Mouse (Mus musculus): Measurements from ENCODE around the gene Gmeb1. TPM values are rescaled to one million over a fixed set of nuclear protein-coding genes. Genes with fewer than 3 reads are reported as not detected.

Gmeb1 gene
- polyA plus RNA-seq, 2 experiments = 8.1 to 9.9 TPM

DNA sequence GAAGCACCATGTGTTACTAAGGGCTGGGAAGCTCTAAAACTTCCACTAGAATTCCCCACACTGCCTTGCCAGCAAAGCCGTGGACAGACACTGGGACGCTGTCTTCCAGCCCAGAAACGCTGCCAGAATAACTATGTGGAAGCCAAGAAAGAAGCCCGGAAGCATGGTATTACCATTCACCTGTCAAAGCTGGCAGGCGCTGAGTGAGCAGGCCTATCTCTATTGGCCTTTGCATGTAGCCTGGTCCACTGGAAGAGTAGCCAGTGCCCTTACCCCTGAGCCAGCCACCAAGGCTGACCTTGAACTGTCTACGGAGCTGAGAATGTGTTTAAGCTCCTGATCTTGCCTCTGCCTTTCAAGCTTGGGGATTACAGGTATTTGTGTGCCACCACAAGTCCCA is 40.1 kb upstream of the Gmeb1 start:
- ATAC-seq (ENCODE audit: insufficient read depth) = no peak
- no peak for DNase-seq (ENCODE audit: low read depth in 3 of 3, low spot score in 3 of 3)
- Histone ChIP-seq H3K27ac (no peak overlapping the region), H3K9me3 (ENCODE audit: control insufficient read depth, low read length) (no peaks in the 10 kb centered on the region), H3K4me3 (ENCODE audit: insufficient read depth in 1 of 2, low read depth in 2 of 2, low read length in 2 of 2) (no peak overlapping the region), H3K4me2 (ENCODE audit: low read depth) (no peak overlapping the region), H3K36me3 (replicated peaks; ENCODE audit: control insufficient read depth, insufficient read depth, low read depth) (no peaks in the 10 kb centered on the region), H3K9ac (replicated peaks) (no peak overlapping the region), H3K27me3 (ENCODE audit: control insufficient read depth, insufficient read depth, low read length) (no peaks in the 10 kb centered on the region), H3K4me1 (replicated peaks; ENCODE audit: control insufficient read depth in 2 of 2, insufficient read depth in 2 of 2, low read length in 1 of 2) (peaks cover 3 to 15% of the 10 kb centered on the region in 2 experiments; a peak in 3 of 4 replicates)
- no peak for TF ChIP-seq CTCF (IDR thresholded peaks at IDR 0.05; ENCODE audit: low read depth)
- TF ChIP-seq EP300 (IDR thresholded peaks at IDR 0.05; ENCODE audit: low read depth) = no peak
- 76% methylated on average over 6 of the region's 6 CpGs for WGBS (ENCODE audit: insufficient replicate concordance)

DNA sequence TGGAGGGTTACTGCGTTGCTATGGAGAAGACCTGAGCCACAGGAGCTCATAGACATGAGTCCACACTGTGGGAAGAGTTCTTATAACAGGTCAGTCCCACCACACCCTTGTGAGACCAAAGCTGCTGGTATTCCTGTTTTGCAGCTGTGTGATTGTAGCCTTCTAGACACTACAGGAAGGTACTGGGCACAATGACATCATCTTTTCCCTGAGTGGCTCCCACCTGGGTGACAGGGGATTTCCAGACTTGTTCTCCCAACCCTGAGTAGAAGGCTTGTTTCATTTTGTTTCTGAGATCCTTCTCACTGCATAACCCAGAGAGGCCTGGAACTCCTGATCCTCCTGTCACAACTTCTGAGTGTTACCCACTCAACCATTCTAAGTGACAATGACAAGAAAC is 38.4 kb upstream of the Gmeb1 start:
- Histone ChIP-seq H3K36me3 (replicated peaks; ENCODE audit: control insufficient read depth, insufficient read depth, low read depth) (no peaks in the 10 kb centered on the region), H3K9me3 (ENCODE audit: control insufficient read depth, low read length) (no peaks in the 10 kb centered on the region), H3K4me2 (ENCODE audit: low read depth) (no peak overlapping the region), H3K27ac (no peak overlapping the region), H3K4me3 (ENCODE audit: insufficient read depth in 1 of 2, low read depth in 2 of 2, low read length in 2 of 2) (no peak overlapping the region), H3K9ac (replicated peaks) (no peak overlapping the region), H3K4me1 (replicated peaks; ENCODE audit: control insufficient read depth in 2 of 2, insufficient read depth in 2 of 2, low read length in 1 of 2) (peaks cover 3 to 7% of the 10 kb centered on the region in 2 experiments; a peak in 3 of 4 replicates), H3K27me3 (ENCODE audit: control insufficient read depth, insufficient read depth, low read length) (no peaks in the 10 kb centered on the region)
- no peak for DNase-seq (ENCODE audit: low read depth in 3 of 3, low spot score in 3 of 3)
- 84% methylated on average over 1 of the region's 1 CpGs for WGBS (ENCODE audit: insufficient replicate concordance)
- TF ChIP-seq EP300 (IDR thresholded peaks at IDR 0.05; ENCODE audit: low read depth) (no peak), CTCF (IDR thresholded peaks at IDR 0.05; ENCODE audit: low read depth) (no peak)
- ATAC-seq (ENCODE audit: insufficient read depth) = no peak

- no peak overlapping the region for H3K4me3 ChIP-seq (ENCODE audit: insufficient read depth in 1 of 2, low read depth in 2 of 2, low read length in 2 of 2)
- DNase-seq (ENCODE audit: low read depth in 3 of 3, low spot score in 3 of 3) = no peak
- no peaks in the 10 kb centered on the region for H3K4me1 ChIP-seq (replicated peaks; ENCODE audit: control insufficient read depth in 2 of 2, insufficient read depth in 2 of 2, low read length in 1 of 2)
- peaks cover 16% of the 10 kb centered on the region for H3K36me3 ChIP-seq (replicated peaks; ENCODE audit: control insufficient read depth, insufficient read depth, low read depth)
- no peak overlapping the region for H3K4me2 ChIP-seq (ENCODE audit: low read depth)
- no peaks in the 10 kb centered on the region for H3K27me3 ChIP-seq (ENCODE audit: control insufficient read depth, insufficient read depth, low read length)
- no peak for ATAC-seq (ENCODE audit: insufficient read depth)
- H3K9me3 ChIP-seq (ENCODE audit: control insufficient read depth, low read length) = peaks cover 3% of the 10 kb centered on the region; the same call in 1 of the 2 replicates
- no peak for TF ChIP-seq EP300 (IDR thresholded peaks at IDR 0.05; ENCODE audit: low read depth)
- peak; percentile 27; the same call in 1 of the 2 replicates for TF ChIP-seq CTCF (IDR thresholded peaks at IDR 0.05; ENCODE audit: low read depth)
- H3K27ac ChIP-seq = no peak overlapping the region
- H3K9ac ChIP-seq (replicated peaks) = no peak overlapping the region
- 52% methylated on average over 8 of the region's 8 CpGs for WGBS (ENCODE audit: insufficient replicate concordance)
These were observed 34.4 kb upstream of the Gmeb1 start for GRCm38 (mm10) chr4:132295696-132296390.

DNA sequence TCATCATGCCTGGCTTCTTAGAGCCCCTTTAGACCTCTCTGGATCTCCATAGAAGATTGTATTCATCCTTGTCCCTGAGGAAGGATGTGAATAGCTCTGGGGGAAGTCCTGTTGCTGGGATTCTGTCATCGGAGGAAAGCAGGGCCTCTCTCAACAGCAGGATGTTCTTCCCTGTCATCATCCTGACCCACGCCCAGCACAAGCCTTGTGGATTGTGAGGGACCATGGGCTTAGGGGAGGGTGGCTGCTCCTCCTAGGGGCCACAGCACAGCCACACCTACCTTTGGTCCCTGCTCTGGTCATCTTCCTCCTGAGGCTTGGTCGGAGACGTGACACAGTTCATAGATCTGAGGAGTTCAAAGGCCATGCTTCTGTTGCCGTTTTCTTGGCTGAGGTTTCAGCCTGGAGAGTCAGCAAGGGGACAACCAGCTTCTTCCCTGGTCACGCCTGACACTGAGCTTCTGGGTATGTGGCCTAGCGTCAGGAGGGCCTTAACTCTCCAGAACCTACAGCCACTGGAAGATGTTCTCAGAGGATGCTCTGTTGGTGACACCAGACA is 32.4 kb upstream of the Gmeb1 start:
- Histone ChIP-seq H3K4me3 (ENCODE audit: insufficient read depth in 1 of 2, low read depth in 2 of 2, low read length in 2 of 2) (no peak overlapping the region), H3K27ac (no peak overlapping the region), H3K9ac (replicated peaks) (no peak overlapping the region), H3K27me3 (ENCODE audit: control insufficient read depth, insufficient read depth, low read length) (no peaks in the 10 kb centered on the region), H3K9me3 (ENCODE audit: control insufficient read depth, low read length) (peaks cover 3% of the 10 kb centered on the region; the same call in 1 of the 2 replicates), H3K36me3 (replicated peaks; ENCODE audit: control insufficient read depth, insufficient read depth, low read depth) (peaks cover 27% of the 10 kb centered on the region), H3K4me1 (replicated peaks; ENCODE audit: control insufficient read depth in 2 of 2, insufficient read depth in 2 of 2, low read length in 1 of 2) (no peaks in the 10 kb centered on the region), H3K4me2 (ENCODE audit: low read depth) (no peak overlapping the region)
- 72% methylated on average over 7 of the region's 7 CpGs for WGBS (ENCODE audit: insufficient replicate concordance)
- TF ChIP-seq EP300 (IDR thresholded peaks at IDR 0.05; ENCODE audit: low read depth) (no peak), CTCF (IDR thresholded peaks at IDR 0.05; ENCODE audit: low read depth) (no peak)
- no peak for ATAC-seq (ENCODE audit: insufficient read depth)
- DNase-seq (ENCODE audit: low read depth in 3 of 3, low spot score in 3 of 3) = no peak

DNA sequence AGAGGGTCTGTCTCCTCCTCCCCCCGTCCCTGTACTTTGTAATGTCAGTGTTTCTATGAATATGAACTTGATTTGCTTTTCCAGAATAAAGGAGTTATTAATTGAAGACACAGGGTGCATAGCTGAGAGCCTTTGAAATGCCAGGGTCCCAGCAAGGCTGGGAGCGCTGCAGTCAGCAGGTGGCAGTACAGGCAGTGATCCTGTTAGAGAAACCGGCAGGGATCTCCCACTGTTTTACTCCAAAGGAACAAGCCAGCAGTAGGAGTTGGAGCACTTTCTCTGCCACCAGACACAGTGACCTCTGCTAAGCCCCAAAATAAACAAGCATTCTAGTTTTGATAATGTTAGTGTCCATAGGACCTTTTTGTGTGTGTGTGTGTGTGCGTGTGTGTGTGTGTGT is 31.6 kb upstream of the Gmeb1 start:
- Histone ChIP-seq H3K27ac (no peak overlapping the region), H3K9ac (replicated peaks) (no peak overlapping the region), H3K9me3 (ENCODE audit: control insufficient read depth, low read length) (peaks cover 3% of the 10 kb centered on the region; the same call in 1 of the 2 replicates), H3K4me2 (ENCODE audit: low read depth) (no peak overlapping the region), H3K4me1 (replicated peaks; ENCODE audit: control insufficient read depth in 2 of 2, insufficient read depth in 2 of 2, low read length in 1 of 2) (no peaks in the 10 kb centered on the region), H3K4me3 (ENCODE audit: insufficient read depth in 1 of 2, low read depth in 2 of 2, low read length in 2 of 2) (no peak overlapping the region), H3K27me3 (ENCODE audit: control insufficient read depth, insufficient read depth, low read length) (no peaks in the 10 kb centered on the region), H3K36me3 (replicated peaks; ENCODE audit: control insufficient read depth, insufficient read depth, low read depth) (peaks cover 30% of the 10 kb centered on the region)
- no peak for ATAC-seq (ENCODE audit: insufficient read depth)
- 63% methylated on average over 4 of the region's 4 CpGs for WGBS (ENCODE audit: insufficient replicate concordance)
- TF ChIP-seq EP300 (IDR thresholded peaks at IDR 0.05; ENCODE audit: low read depth) = no peak
- TF ChIP-seq CTCF (IDR thresholded peaks at IDR 0.05; ENCODE audit: low read depth) = peak; percentile 58
- no peak for DNase-seq (ENCODE audit: low read depth in 3 of 3, low spot score in 3 of 3)

Data from liver, embryonic 14.5 days (tissue).